Mouse (Mus musculus): Measurements from ENCODE around the gene Mkrn1. TPM values are rescaled to one million over a fixed set of nuclear protein-coding genes. Genes with fewer than 3 reads are reported as not detected.
"Not testable (repeated sequence)": the region's sequence is repeated elsewhere in the genome, so short reads cannot be mapped to it uniquely, and the experiment has no call there.

The Mkrn1 gene
- polyA plus RNA-seq, 1 experiment from 2014 or later = 59.8 TPM

DNA sequence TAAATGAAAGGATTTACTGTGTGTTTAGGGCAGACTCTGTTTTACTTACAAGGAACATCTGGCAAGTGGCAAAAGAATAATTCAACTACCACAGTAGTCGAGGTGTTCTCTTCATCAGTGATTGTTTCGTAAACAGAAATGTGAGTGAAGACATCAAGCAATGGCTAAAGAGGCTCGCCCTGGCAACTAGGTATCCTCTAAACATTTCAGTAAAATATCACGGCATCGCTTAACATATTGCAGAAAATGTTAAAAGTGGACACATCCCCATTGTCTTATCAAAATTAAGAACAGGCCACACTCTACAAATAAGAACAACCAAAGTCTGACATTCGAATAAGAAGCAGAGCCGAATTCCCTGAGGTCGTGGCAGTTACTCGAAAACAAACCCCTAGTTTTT is 43.5 kb downstream of the Mkrn1 start:
- Histone ChIP-seq H3K4me3 (replicated peaks) (peak overlapping the region; percentile 71), H3K36me3 (peaks cover 5% of the 10 kb centered on the region; the same call in 1 of the 2 replicates), H3K9me3 (replicated peaks) (no peaks in the 10 kb centered on the region), H3K27me3 (peaks cover 4% of the 10 kb centered on the region; the same call in 1 of the 2 replicates), H3K4me2 (peak overlapping the region; percentile 62), H3K27ac (no peak overlapping the region), H3K9ac (peak overlapping the region; percentile 74), H3K4me1 (peaks cover 47% of the 10 kb centered on the region)
- 11% methylated on average over 9 of the region's 9 CpGs for WGBS
- ATAC-seq (replicated peaks; ENCODE audit: low FRiP score) = no peak

DNA sequence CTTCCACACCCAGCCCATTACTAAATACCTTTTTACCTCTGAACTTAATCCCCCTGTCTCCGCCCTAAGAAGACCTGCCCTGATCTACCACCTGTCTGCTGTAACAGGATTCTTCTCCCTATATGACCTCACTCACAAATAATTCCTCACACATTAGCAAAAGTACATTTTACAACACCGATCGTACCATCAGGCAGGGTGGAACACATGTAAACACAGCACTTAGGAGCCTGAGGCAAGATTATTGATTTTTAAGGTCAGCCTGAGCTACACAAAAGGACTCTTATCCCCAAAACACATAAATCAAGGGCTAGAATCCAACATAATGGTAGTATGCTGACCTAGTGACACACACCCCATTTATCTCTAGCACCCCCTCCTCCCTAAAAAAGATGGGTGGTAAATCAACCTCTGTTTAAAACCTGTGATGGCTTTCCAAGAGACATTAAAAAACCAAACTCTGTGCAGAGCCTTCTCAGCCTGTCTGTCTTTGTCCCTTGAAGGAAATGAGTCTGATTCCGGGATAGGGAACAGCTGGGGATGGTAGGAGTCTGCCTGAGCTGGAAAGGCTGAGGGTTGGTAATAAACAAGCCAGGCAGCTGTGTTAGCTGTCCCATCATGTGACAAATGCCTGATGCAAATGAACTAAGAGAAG is 46.8 kb downstream of the Mkrn1 start:
- Histone ChIP-seq H3K4me3 (replicated peaks) (no peak overlapping the region), H3K27me3 (no peaks in the 10 kb centered on the region), H3K27ac (peak overlapping the region; percentile 87), H3K9ac (no peak overlapping the region), H3K9me3 (replicated peaks) (no peaks in the 10 kb centered on the region), H3K4me2 (peak overlapping the region; percentile 20; the same call in 1 of the 2 replicates), H3K36me3 (peaks cover 5% of the 10 kb centered on the region; the same call in 1 of the 2 replicates), H3K4me1 (peaks cover 39% of the 10 kb centered on the region)
- WGBS = 27% methylated on average over 4 of the region's 4 CpGs
- peak; percentile 70 for ATAC-seq (replicated peaks; ENCODE audit: low FRiP score)

DNA sequence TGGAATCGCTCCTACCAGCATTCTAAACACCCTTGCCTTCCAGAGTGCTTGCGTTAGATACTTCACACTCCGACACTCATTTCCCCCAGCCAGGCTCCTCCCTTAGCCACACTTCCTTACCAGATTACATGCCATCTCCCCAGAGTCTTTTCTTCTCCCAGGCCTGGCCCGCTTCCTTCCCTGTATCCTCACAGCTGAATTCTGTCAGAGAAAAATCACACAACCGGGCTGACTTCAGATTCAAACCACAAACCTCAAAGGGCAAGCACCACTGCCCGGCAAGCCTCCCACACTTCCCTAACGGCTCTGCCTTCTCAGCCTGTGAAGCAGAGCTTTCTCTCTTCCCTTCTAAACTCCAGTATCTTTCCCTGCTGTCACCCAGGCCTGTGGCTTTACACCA is 47.5 kb downstream of the Mkrn1 start:
- Histone ChIP-seq H3K9me3 (replicated peaks) (no peaks in the 10 kb centered on the region), H3K4me3 (replicated peaks) (no peak overlapping the region), H3K4me1 (peaks cover 38% of the 10 kb centered on the region), H3K27me3 (no peaks in the 10 kb centered on the region), H3K9ac (no peak overlapping the region), H3K27ac (peak overlapping the region; percentile 87), H3K4me2 (peak overlapping the region; percentile 20; the same call in 1 of the 2 replicates), H3K36me3 (peaks cover 6% of the 10 kb centered on the region; the same call in 1 of the 2 replicates)
- WGBS = 19% methylated on average over 7 of the region's 7 CpGs
- ATAC-seq (replicated peaks; ENCODE audit: low FRiP score) = peak; percentile 46

DNA sequence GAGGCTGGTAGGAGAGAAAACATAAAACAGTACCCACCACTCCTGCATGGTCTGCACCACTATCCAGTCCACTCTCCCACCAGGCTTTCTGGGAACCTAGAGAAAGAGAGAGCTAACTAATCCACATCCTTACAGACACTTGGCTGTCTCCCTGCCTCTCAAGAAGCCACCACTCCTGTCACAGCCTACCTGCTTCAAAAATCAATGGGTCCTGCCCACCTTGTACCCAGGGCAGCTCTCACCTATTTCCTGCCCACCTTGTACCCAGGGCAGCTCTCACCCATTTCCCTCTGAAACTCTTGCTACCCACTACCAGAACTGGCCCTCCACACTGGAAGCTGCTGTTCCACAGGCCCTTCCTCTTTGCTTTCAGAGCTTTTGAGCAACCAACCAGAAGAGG is 48.2 kb downstream of the Mkrn1 start:
- no peak overlapping the region for H3K4me2 ChIP-seq

DNA sequence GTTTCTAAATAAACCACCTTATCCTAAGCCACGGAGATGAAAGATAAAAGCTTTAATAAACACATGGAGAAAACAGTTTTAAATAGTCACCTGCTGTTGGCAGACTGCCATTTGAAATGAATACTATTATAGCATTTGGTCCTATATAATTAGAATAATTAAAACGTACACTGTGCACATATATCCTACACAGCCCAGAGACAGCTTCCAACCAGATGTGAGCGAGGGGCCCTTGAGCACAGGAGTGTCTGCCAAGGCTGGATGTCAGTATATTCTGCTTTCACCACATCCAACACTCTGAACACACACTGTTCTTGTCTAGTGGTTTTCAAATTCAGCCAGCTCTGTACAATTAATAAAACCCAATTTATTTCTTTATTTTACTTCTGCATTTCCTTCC is 50.6 kb downstream of the Mkrn1 start:
- Histone ChIP-seq H3K9ac (no peak overlapping the region), H3K9me3 (replicated peaks) (no peaks in the 10 kb centered on the region), H3K4me1 (peaks cover 20% of the 10 kb centered on the region), H3K27me3 (no peaks in the 10 kb centered on the region), H3K27ac (no peak overlapping the region), H3K4me3 (replicated peaks) (no peak overlapping the region), H3K4me2 (no peak overlapping the region), H3K36me3 (peaks cover 29% of the 10 kb centered on the region)
- WGBS = 84% methylated on average over 3 of the region's 3 CpGs
- no peak for ATAC-seq (replicated peaks; ENCODE audit: low FRiP score)

More for the DNA sequence above, 48.2 kb downstream of the Mkrn1 start:
- no peak for ATAC-seq (replicated peaks; ENCODE audit: low FRiP score)
- Histone ChIP-seq H3K9me3 (replicated peaks) (no peaks in the 10 kb centered on the region), H3K36me3 (peaks cover 11% of the 10 kb centered on the region; the same call in 1 of the 2 replicates), H3K9ac (no peak overlapping the region), H3K4me1 (peaks cover 36% of the 10 kb centered on the region), H3K27me3 (no peaks in the 10 kb centered on the region), H3K4me3 (replicated peaks) (no peak overlapping the region), H3K27ac (0 out of 2 replicates have a peak overlapping the region, but pooled peaks have one; percentile 87)

DNA sequence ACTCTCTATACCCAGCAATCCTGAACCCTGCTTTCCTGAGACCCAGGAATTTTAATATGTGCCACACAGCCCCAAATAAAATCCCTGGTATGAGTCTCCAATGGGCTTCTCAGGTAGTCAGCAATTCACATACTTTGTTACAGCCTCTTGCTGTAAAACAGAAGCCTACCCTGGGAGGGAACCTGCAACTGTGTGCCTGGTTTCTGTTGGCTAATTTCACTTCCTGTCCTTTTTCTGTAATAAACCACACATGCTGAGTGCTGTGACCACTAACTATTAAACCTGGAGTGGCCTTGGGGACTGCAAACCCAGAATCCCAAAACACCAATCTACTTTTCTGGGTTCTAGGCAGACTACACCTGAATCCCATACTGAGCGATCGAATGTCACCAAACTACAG is 57.6 kb downstream of the Mkrn1 start:
- Histone ChIP-seq H3K9ac (no peak overlapping the region), H3K4me2 (no peak overlapping the region), H3K4me1 (no peaks in the 10 kb centered on the region), H3K9me3 (replicated peaks) (no peaks in the 10 kb centered on the region), H3K4me3 (replicated peaks) (no peak overlapping the region), H3K27ac (no peak overlapping the region), H3K27me3 (no peaks in the 10 kb centered on the region), H3K36me3 (peaks cover 76% of the 10 kb centered on the region)
- no peak for ATAC-seq (replicated peaks; ENCODE audit: low FRiP score)
- 91% methylated on average over 2 of the region's 2 CpGs for WGBS

DNA sequence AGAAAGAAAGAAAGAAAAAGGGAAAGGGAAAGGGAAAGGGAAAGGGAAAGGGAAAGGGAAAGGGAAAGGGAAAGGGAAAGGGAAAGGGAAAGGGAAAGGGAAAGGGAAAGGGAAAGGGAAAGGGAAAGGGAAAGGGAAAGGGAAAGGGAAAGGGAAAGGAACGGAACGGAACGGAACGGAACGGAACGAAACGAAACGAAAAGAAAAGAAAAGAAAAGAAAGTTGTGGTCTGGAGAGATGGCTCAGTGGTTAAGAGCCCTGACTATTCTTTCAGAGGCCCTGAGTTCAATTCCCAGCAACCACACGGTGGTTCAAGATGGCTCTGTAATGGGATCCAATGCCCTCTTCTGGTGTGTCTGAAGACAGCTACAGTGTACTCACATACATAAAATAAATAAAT is 61.1 kb downstream of the Mkrn1 start:
- H3K9ac ChIP-seq; H3K4me3 ChIP-seq (replicated peaks); ATAC-seq (replicated peaks; ENCODE audit: low FRiP score); H3K27ac ChIP-seq; H3K4me1 ChIP-seq; H3K4me2 ChIP-seq; H3K27me3 ChIP-seq; H3K9me3 ChIP-seq (replicated peaks): not testable (repeated sequence)
- WGBS = 96% methylated on average over 8 of the region's 9 CpGs
- H3K36me3 ChIP-seq = peaks cover 83% of the 10 kb centered on the region

DNA sequence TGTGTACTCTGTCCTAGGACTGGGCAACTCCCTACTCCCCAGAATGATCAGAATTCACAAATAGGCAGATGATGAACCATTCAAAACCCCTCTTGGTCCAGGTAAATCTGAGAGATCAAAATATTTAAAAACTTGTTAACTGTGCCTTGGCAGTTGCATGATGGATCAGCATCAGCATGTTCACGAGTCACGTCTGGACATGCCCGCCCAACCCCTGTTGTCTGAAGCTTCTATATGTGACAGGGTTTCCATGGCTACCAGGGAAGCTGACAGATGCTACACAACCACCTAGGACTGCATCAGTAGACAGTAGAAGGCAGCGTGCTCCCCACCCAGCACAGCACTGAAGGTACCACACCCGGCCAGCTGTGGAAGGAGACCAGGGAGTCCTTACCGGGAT is 71.3 kb downstream of the Mkrn1 start:
- WGBS = 86% methylated on average over 6 of the region's 6 CpGs
- H3K9me3 ChIP-seq (replicated peaks) = no peaks in the 10 kb centered on the region
- H3K4me2 ChIP-seq = no peak overlapping the region
- H3K9ac ChIP-seq = no peak overlapping the region
- no peak overlapping the region for H3K4me3 ChIP-seq (replicated peaks)
- no peak for ATAC-seq (replicated peaks; ENCODE audit: low FRiP score)
- 0 out of 2 replicates have a peak, but pooled peaks cover 6% of the 10 kb centered on the region for H3K4me1 ChIP-seq
- peaks cover 87% of the 10 kb centered on the region for H3K36me3 ChIP-seq
- H3K27ac ChIP-seq = no peak overlapping the region
- no peaks in the 10 kb centered on the region for H3K27me3 ChIP-seq

DNA sequence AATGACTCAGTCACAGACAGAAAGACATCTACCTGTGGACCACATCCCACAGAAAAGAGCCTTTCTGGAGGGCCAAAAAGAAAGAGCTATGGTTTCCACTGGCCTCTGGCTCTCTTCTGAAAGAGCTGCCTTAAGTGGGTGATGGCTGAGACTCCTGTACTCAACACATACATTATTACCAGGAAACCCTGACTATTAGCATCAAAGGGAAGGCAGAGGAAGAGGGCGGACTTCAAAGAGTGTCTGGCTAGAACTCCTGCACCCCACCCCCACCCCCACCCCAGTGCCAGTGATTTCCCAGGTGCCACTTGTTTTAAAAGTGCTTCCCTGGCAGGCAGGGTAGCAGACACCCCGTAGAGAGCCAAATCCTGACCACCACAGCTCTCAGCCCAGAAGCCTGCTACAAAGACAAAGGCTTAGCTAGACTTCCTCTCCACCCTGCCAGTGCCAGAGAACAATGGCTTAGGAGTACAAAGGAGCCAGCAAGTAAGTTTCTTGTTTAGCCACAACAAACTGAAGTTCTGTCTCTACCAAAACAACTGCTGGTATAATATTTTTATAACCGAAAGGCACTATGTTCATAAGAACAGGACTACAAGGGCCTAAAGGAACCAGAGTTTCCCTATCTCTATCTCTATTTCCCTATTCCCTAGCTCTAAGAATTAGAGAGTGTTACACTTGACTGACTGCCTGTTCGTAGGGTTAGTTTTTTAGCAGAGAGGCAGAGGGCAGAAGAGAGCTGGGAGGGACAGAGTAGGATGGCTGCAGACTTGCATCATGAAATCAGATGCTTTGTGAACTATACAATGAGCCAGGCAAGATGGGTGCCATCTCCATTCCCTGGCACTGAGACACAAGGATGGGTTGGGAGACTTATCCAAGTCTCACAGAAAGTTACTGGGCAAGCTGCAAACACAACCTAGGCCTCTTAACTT is 72.1 kb downstream of the Mkrn1 start:
- WGBS = 47% methylated on average over 4 of the region's 4 CpGs
- H3K4me3 ChIP-seq (replicated peaks) = no peak overlapping the region
- no peak overlapping the region for H3K4me2 ChIP-seq
- H3K4me1 ChIP-seq = 0 out of 2 replicates have a peak, but pooled peaks cover 6% of the 10 kb centered on the region
- H3K36me3 ChIP-seq = peaks cover 86% of the 10 kb centered on the region
- H3K27ac ChIP-seq = peak overlapping the region; percentile 54; the same call in 1 of the 2 replicates
- no peak for ATAC-seq (replicated peaks; ENCODE audit: low FRiP score)
- H3K9ac ChIP-seq = no peak overlapping the region
- H3K27me3 ChIP-seq = no peaks in the 10 kb centered on the region
- no peaks in the 10 kb centered on the region for H3K9me3 ChIP-seq (replicated peaks)

Other genes with a start within 250 kb of the Mkrn1 start
- 6.4 and 6.7 TPM in 2 replicates for gene Kdm7a, start 213.7 kb downstream of the Mkrn1 start, polyA plus RNA-seq (2015; fragmentation: Nextera tagmentation; extraction: Ambion mirVana)
- gene Slc37a3, start 42.8 kb downstream of the Mkrn1 start, polyA plus RNA-seq (2015; fragmentation: Nextera tagmentation; extraction: Ambion mirVana) = 52.5 and 53.9 TPM in 2 replicates
- gene Rab19, start 39.3 kb downstream of the Mkrn1 start, polyA plus RNA-seq (2015; fragmentation: Nextera tagmentation; extraction: Ambion mirVana) = 1.7 and 2.3 TPM in 2 replicates
- gene Dennd2a, start 137.4 kb upstream of the Mkrn1 start, polyA plus RNA-seq (2015; fragmentation: Nextera tagmentation; extraction: Ambion mirVana) = 23.5 and 24.0 TPM in 2 replicates
- gene Adck2, start 153.4 kb upstream of the Mkrn1 start, polyA plus RNA-seq (2015; fragmentation: Nextera tagmentation; extraction: Ambion mirVana) = 27.4 TPM in 2 replicates
- gene Gm42420, start 165.3 kb upstream of the Mkrn1 start, polyA plus RNA-seq (2015; fragmentation: Nextera tagmentation; extraction: Ambion mirVana) = 2.2 TPM in 1 of 2 replicates, not detected in the other
- 347 and 379 TPM in 2 replicates for gene Ndufb2, start 172.1 kb upstream of the Mkrn1 start, polyA plus RNA-seq (2015; fragmentation: Nextera tagmentation; extraction: Ambion mirVana)